Mouse (Mus musculus) G1E-ER4 (cell line): ENCODE measurements around the gene Stard8. TPM values are rescaled to one million over a fixed set of nuclear protein-coding genes. Genes with fewer than 3 reads are reported as not detected.

Source experiments
- GATA1 ChIP-seq: IDR thresholded peaks from one replicate; pipeline ENCODE4 v1.8.0; 2012; ENCODE audit warnings: low read length, inconsistent platforms
- polyA plus RNA-seq: library from polyadenylated mRNA; stranded (reverse); fragments of >175 nt; gene quantifications from 2 replicates; pipeline ENCODE4 v1.2.3, GENCODE M21; 2012

Gene Stard8
- polyA plus RNA-seq, 1 experiment = 11.6 TPM

- no peak for TF ChIP-seq GATA1
These were observed 68.1 kb downstream of the Stard8 start for GRCm38 (mm10) chrX:99071188-99071587.

- no peak for TF ChIP-seq GATA1
These were observed 69.5 kb downstream of the Stard8 start for GRCm38 (mm10) chrX:99072596-99072995.

GRCm38 (mm10) chrX:99075111-99075510 is 72.1 kb downstream of the Stard8 start:
- no peak for TF ChIP-seq GATA1

- no peak for TF ChIP-seq GATA1
These were observed 73.4 kb downstream of the Stard8 start for GRCm38 (mm10) chrX:99076460-99076859.

GRCm38 (mm10) chrX:99092704-99093103 is 89.7 kb downstream of the Stard8 start:
- TF ChIP-seq GATA1 = no peak

GRCm38 (mm10) chrX:99119510-99119909 is 116.5 kb downstream of the Stard8 start:
- no peak for TF ChIP-seq GATA1

Other genes with a start within 250 kb of the Stard8 start
- gene Ophn1, start 112.2 kb upstream of the Stard8 start, polyA plus RNA-seq = not detected in 2 replicates
- gene Yipf6, start 66.9 kb upstream of the Stard8 start, polyA plus RNA-seq = 2.5 and 8.4 TPM in 2 replicates
- gene Efnb1, start 132.9 kb downstream of the Stard8 start, polyA plus RNA-seq = not detected in 2 replicates